6 mouse cellular contexts compared by ENCODE assay signal in the genomic region with DNA sequence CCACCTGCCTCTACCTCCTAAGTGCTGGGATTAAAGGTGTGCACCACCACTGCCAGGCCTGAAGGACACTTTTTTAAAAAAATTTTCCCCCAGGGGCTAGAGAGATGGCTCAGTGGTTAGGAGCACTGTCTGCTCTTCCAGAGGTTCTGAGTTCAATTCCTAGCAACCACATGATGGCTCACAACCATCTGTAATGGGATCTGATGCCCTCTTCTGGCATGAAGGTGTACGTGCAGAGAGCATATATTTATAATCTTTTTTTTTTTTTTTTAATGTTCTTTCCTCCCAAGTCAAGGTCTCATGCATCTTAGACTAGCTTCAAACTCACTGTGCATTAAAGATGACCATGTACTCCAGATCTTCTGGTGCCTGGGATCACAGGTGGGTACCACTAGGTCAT. TPM values are rescaled to one million over a fixed set of nuclear protein-coding genes. Genes with fewer than 3 reads are reported as not detected.
A peak's percentile ranks its signal among the peaks of the same experiment; 100 is the strongest.
DNase-seq lines count a peak whose midpoint lies in the region; ATAC-seq and TF ChIP-seq lines count a peak whose summit lies in the region.
"Not testable (repeated sequence)": the region's sequence is repeated elsewhere in the genome, so short reads cannot be mapped to it uniquely, and the experiment has no call there.

No protein-coding gene starts in this region.

- not testable (repeated sequence) for ATAC-seq in liver, postnatal 0 days; midbrain, postnatal 0 days (ENCODE audit: low FRiP score)

- not testable (repeated sequence) for H3K27ac ChIP-seq in CH12.LX (ENCODE audit: insufficient read depth, low read depth); gastrocnemius, adult 2 months; liver, postnatal 0 days (ENCODE audit: low read depth); midbrain, postnatal 0 days (ENCODE audit: low read depth, low read length)
- H3K27ac ChIP-seq in layer of hippocampus, adult 2 months = peak overlapping the region; percentile 51; the same call in 1 of the 2 replicates

- peak in 1 of 2 experiments; percentile 7; a peak in 1 of 4 replicates for TF ChIP-seq CTCF in CH12.LX (conservative IDR thresholded peaks at IDR 0.05 in 1 of 2, IDR thresholded peaks at IDR 0.05 in 1 of 2; ENCODE audit: low read depth in 2 of 2, low read length in 2 of 2)
- peak; percentile 45 for TF ChIP-seq CTCF in gastrocnemius, adult 2 months (IDR thresholded peaks at IDR 0.05)
- TF ChIP-seq CTCF in layer of hippocampus, adult 2 months (conservative IDR thresholded peaks at IDR 0.05) = peak; percentile 64
- peak; percentile 44 for TF ChIP-seq CTCF in liver, postnatal 0 days (IDR thresholded peaks at IDR 0.05; ENCODE audit: low read depth)
- peak; percentile 38; the same call in 1 of the 2 replicates for TF ChIP-seq CTCF in midbrain, postnatal 0 days (IDR thresholded peaks at IDR 0.05)

- H3K9ac ChIP-seq in CH12.LX (ENCODE audit: insufficient read depth, low read depth); liver, postnatal 0 days (replicated peaks); midbrain, postnatal 0 days (replicated peaks; ENCODE audit: low read length, poor library complexity, severe bottlenecking): not testable (repeated sequence)

- 61% methylated on average over 1 of the region's 1 CpGs for WGBS in liver, postnatal 0 days (ENCODE audit: insufficient replicate concordance)
- WGBS in midbrain, postnatal 0 days = 81% methylated on average over 1 of the region's 1 CpGs

- not testable (repeated sequence) for TF ChIP-seq RAD21 in CH12.LX (IDR thresholded peaks at IDR 0.05; ENCODE audit: low read depth, low read length)

- not testable (repeated sequence) for TF ChIP-seq POLR2A in CH12.LX (IDR thresholded peaks at IDR 0.05; ENCODE audit: low read depth, low read length)

- not testable (repeated sequence) for DNase-seq in CH12.LX (ENCODE audit: extremely low read depth); gastrocnemius, adult 2 months; layer of hippocampus, adult 2 months (ENCODE audit: low spot score in 2 of 2); liver, postnatal 0 days; midbrain, postnatal 0 days (ENCODE audit: low spot score)
- DNase-seq in induced T-regulatory cell, adult 2 months (ENCODE audit: low read depth) = peak; percentile 31

- H3K4me1 ChIP-seq in CH12.LX (ENCODE audit: control insufficient read depth in 1 of 2, insufficient read depth in 2 of 2); liver, postnatal 0 days (ENCODE audit: insufficient read depth); midbrain, postnatal 0 days (ENCODE audit: insufficient read depth, low read length): not testable (repeated sequence)

- peaks cover 3 to 53% of the 10 kb centered on the region in 2 experiments for H3K36me3 ChIP-seq in CH12.LX (replicated peaks in 1 of 2; ENCODE audit: control insufficient read depth in 1 of 2, insufficient read depth in 1 of 2, low read length in 1 of 2)
- H3K36me3 ChIP-seq in liver, postnatal 0 days (replicated peaks; ENCODE audit: insufficient read depth, low read length) = peaks cover 18% of the 10 kb centered on the region
- H3K36me3 ChIP-seq in midbrain, postnatal 0 days (ENCODE audit: insufficient read depth, low read length) = not testable (repeated sequence)

- not testable (repeated sequence) for H3K4me2 ChIP-seq in CH12.LX (ENCODE audit: insufficient read depth, low read depth, poor library complexity, severe bottlenecking); liver, postnatal 0 days (ENCODE audit: low read depth, low read length); midbrain, postnatal 0 days (ENCODE audit: low read depth, low read length, poor library complexity, severe bottlenecking)

- in situ Hi-C loops in CH12.LX (cut with MboI; ENCODE audit: low pct_ligation_motif_present, low pct_unique_long_range_greater_than_20kb, low sequenced_read_pairs) = loop anchor here (5.0 kb wide), 1 partner anchor 79 kb away; the partner anchor contains the start of genes Cbx6 and Npcd

- H3K79me2 ChIP-seq in CH12.LX (replicated peaks; ENCODE audit: control insufficient read depth, extremely low read depth, insufficient read depth, poor library complexity, severe bottlenecking) = not testable (repeated sequence)

- TF ChIP-seq EP300 in CH12.LX (IDR thresholded peaks at IDR 0.05; ENCODE audit: low read length); liver, postnatal 0 days (IDR thresholded peaks at IDR 0.05; ENCODE audit: low read depth): not testable (repeated sequence)

- H3K9me3 ChIP-seq in CH12.LX (replicated peaks; ENCODE audit: low read length) = peaks cover 11% of the 10 kb centered on the region
- not testable (repeated sequence) for H3K9me3 ChIP-seq in liver, postnatal 0 days (ENCODE audit: low read length); midbrain, postnatal 0 days (ENCODE audit: low read length)

- dilution Hi-C loops in CH12.LX (cut with MboI; ENCODE audit: extremely low pct_ligation_motif_present, extremely low pct_unique_long_range_greater_than_20kb, low sequenced_read_pairs) = not testable (repeated sequence)

- H3K27me3 ChIP-seq in CH12.LX (replicated peaks); liver, postnatal 0 days (ENCODE audit: insufficient read depth, low read length); midbrain, postnatal 0 days (ENCODE audit: insufficient read depth, low read length): not testable (repeated sequence)

- not testable (repeated sequence) for H3K4me3 ChIP-seq in CH12.LX (replicated peaks in 1 of 3; ENCODE audit: low read depth in 2 of 3, low read length in 2 of 3, poor library complexity in 1 of 3); gastrocnemius, adult 2 months; layer of hippocampus, adult 2 months; liver, postnatal 0 days (ENCODE audit: low read depth, low read length); midbrain, postnatal 0 days (ENCODE audit: low read depth, low read length)

- intact Hi-C loops in gastrocnemius, adult 2 months (cut with DNase I) = not testable (repeated sequence)

TF ChIP-seq in CH12.LX, 34 proteins besides CTCF, POLR2A, EP300 and RAD21:
- 0 out of 2 replicates have a peak, but pooled peaks have one; percentile 2 for TF ChIP-seq SMC3 (IDR thresholded peaks at IDR 0.05; ENCODE audit: low read depth, low read length)
- peak; percentile 52; the same call in 1 of the 2 replicates for TF ChIP-seq ZNF384 (IDR thresholded peaks at IDR 0.05; ENCODE audit: low read depth, low read length)

RNA-seq across cellular contexts. Expression of gene Apobec3, which starts 19.4 kb away (rescaled TPM):
- total RNA-seq in CH12.LX (2012; rRNA removed) (3.9 and 4.7 TPM in 2 replicates), CH12.LX (2014; rRNA removed) (8.7 and 10.4 TPM in 2 replicates)
- polyA plus RNA-seq in CH12.LX (2012; ENCODE audit: insufficient read length, low read depth) = 94.3 and 98.5 TPM in 2 replicates
- 1 to 10 TPM; 2.4 to 2.6 TPM for total RNA-seq in gastrocnemius, adult 2 months (2021)
- 1 to 10 TPM; 5.5 to 5.8 TPM for total RNA-seq in layer of hippocampus, adult 2 months (2021)
- polyA plus RNA-seq in liver, postnatal 0 days (2015; fragmentation: Nextera tagmentation; extraction: Ambion mirVana) = 34.6 and 38.1 TPM in 2 replicates
- total RNA-seq in midbrain, postnatal 0 days (2014; rRNA removed) = 3.4 and 5.4 TPM in 2 replicates
- 3.3 and 3.4 TPM in 2 replicates for polyA plus RNA-seq in midbrain, postnatal 0 days (2015; fragmentation: Nextera tagmentation; extraction: Ambion mirVana)
